Mouse (Mus musculus): ENCODE results near the gene Eps8. TPM values are rescaled to one million over a fixed set of nuclear protein-coding genes. Genes with fewer than 3 reads are reported as not detected.
A peak's percentile ranks its signal among the peaks of the same experiment; 100 is the strongest.

Gene Eps8
- total RNA-seq, 1 experiment from 2014 or later = 19.9 TPM

DNA sequence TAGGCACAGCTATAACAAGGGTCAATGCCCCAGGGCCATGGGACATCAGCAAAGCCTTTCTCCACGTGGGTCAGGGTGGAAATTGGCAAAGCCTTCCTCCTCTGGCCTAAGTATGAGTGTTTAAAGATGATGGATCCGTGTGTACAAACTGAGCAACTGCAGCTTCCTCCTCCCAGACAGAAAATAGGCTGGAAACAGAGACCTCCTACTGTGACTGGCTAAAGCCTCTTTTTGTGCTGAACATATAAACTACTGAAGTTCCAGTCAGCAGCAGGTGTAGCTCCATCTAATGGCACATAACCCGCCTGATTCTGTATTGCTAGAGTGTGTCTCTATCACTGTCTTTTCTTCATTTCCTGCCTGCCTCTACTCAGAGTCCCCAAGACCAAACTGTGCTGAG is 13.7 kb upstream of the Eps8 start:
- no peak for ATAC-seq (ENCODE audit: extremely low read depth, insufficient number of reproducible peaks, low FRiP score, poor library complexity, severe bottlenecking)

DNA sequence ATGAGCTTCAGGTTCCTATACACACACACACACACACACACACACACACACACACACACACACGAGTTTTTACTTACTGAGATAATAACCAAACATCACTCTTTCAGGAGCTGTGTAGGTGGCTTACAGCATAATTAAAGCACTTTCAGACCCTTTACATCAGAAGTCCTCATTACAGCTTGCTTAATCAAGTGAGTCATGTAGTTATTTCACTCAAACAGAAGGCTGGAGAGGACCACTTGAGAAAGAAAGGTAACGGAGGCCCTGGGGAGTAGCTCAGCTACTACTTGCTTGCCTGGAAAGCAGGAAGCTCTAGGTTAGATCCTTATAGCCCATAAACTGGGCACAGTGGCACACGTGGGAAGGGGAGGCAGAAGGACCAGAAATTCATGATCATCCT is 13.0 kb upstream of the Eps8 start:
- no peak for ATAC-seq (ENCODE audit: extremely low read depth, insufficient number of reproducible peaks, low FRiP score, poor library complexity, severe bottlenecking)

DNA sequence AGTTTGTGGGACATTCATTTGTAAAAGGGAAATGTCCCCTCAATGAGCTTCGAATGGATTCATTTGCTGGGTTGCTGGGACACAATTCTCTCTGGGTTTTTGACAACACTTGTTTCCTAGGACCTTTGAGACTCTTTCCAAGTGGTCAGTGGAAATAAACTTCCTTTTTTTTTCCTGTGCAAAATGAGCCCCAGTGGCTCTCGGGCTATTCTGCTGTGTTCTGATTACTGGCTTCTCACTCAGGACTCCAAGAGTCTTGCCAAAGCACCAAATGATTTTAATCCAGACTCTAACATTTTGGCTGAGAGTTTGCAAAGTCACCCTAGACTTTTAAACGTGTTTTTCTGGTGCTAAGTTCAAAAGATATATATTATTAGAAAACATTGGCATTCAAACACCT is 10.3 kb upstream of the Eps8 start:
- ATAC-seq (ENCODE audit: extremely low read depth, insufficient number of reproducible peaks, low FRiP score, poor library complexity, severe bottlenecking) = no peak

DNA sequence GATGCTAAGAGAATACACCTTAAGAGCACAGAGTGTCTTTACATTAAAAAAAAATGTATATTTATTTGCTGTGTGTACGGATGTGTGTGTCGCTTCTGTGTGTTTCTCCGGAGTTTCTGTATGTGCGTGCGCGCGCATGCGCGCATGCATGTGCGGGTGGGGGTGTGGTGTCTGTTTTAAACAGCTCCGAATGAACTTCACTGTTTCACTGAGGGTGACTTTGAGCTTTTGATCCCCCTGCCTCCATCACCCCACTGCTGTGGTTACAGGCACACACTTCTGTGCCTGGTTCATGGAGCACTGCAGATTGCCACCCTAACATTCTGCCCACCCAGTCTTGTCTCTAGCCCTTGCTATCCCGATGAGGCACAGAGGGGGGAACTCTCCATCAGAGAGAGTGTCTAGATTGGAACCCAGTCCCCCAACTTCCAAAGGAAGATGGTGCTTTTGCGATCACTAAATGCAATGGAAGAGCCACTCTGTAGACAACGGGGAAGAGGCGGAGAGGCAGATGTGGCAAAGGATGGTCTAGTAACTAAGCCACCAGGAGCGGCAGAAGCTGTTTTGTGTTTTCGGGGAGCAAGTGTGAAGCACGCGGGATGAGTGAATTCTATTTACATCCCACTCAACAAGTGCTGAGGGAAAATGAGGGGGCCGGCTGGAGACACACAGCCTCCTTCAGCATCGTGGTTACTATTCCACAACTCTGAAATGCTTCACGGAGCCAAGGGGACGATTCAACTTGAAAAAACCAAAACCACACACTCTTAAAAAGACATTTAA is 7.1 kb upstream of the Eps8 start:
- ATAC-seq (ENCODE audit: extremely low read depth, insufficient number of reproducible peaks, low FRiP score, poor library complexity, severe bottlenecking) = no peak

DNA sequence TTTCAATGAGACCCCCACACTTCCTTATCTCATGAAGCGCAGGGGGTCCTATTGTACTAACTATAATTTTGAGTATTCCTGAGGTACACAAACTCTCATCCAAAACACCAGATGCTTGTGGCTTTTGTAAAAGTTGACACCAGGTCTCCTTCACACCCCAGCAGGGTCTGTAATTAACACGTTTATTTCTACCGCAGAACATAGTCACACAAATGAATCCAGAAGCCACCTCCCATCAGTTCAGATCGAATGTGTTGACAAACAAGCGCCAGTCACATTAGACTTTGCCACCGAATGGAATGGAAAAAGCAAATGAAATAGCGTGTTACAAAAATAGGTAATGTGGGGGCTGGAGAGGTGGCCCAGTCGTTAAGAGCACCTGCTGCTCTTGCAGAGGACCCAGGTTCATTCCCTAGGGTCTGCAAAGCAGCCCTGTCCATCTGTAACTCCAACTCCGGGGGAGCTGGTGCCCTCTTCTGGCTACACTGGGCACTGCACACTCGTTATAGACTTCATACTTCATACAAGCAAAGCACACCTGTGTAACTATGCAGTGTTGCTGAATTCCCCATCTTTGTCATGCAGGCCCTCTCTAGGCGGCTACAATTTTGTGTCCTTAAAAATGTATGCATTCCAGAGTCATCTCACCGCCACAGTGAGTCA is 3.9 kb upstream of the Eps8 start:
- no peak for ATAC-seq (ENCODE audit: extremely low read depth, insufficient number of reproducible peaks, low FRiP score, poor library complexity, severe bottlenecking)

DNA sequence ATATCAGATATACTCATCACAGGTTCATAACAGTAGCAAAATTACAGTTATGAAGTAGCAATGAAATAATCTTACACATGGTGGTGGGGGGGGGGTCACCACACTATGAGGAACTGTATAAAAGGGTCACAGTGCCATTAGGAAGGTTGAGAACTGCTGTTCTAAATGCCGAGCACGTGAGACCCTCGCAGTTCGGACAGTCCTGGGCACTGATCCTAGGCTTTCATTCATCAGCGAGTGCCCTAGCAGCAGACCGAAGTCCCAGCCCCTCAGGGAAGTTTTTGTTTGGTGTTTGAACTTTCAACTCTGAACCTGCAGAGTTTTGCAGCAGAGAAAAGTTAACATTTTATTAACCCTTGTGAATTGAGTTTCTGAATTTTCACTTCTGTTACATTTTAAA is 2.5 kb upstream of the Eps8 start:
- ATAC-seq (ENCODE audit: extremely low read depth, insufficient number of reproducible peaks, low FRiP score, poor library complexity, severe bottlenecking) = no peak

DNA sequence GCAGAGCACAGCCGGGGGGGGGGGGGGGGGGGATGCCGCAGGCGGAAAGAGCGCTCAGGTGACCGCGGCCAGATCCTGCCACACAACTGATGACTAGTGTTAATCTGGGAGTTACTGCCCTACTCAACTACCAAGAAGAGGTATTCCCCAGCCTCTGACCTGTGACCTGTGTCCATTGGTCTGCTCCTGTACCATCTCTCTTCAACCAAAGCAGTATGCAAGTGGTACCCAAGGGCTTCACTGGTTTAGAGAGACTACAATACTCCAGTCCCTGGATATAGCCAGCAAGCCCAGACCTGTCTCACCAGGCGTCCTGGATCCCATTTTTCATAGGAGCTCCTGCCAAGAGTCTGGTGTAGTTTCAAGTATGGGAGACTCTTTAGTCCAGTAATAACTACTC is 5.1 kb downstream of the Eps8 start:
- peak; percentile 28; the same call in 1 of the 2 replicates for ATAC-seq (ENCODE audit: extremely low read depth, insufficient number of reproducible peaks, low FRiP score, poor library complexity, severe bottlenecking)

DNA sequence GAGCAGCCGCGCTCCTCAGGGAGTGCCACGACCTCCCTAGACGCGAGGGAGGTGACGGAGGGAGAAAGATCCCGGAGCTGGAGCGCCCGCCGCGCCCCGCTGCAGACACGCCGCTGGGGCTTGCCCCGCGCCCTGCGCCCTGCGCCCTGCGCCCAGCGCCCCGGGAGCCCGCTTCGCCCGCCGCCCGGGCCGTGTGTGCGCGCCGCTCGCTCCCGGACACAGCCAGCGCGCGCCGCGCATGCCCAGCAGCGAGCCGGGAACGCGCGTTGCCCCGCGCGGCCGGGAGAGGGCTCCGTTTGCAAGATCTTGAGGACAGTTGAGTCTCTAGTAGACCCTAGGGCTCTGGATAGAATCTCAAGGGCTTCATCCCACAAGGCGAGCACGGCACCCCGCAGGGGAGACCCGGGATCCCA is 5.6 kb downstream of the Eps8 start:
- ATAC-seq (ENCODE audit: extremely low read depth, insufficient number of reproducible peaks, low FRiP score, poor library complexity, severe bottlenecking) = peak; percentile 49

DNA sequence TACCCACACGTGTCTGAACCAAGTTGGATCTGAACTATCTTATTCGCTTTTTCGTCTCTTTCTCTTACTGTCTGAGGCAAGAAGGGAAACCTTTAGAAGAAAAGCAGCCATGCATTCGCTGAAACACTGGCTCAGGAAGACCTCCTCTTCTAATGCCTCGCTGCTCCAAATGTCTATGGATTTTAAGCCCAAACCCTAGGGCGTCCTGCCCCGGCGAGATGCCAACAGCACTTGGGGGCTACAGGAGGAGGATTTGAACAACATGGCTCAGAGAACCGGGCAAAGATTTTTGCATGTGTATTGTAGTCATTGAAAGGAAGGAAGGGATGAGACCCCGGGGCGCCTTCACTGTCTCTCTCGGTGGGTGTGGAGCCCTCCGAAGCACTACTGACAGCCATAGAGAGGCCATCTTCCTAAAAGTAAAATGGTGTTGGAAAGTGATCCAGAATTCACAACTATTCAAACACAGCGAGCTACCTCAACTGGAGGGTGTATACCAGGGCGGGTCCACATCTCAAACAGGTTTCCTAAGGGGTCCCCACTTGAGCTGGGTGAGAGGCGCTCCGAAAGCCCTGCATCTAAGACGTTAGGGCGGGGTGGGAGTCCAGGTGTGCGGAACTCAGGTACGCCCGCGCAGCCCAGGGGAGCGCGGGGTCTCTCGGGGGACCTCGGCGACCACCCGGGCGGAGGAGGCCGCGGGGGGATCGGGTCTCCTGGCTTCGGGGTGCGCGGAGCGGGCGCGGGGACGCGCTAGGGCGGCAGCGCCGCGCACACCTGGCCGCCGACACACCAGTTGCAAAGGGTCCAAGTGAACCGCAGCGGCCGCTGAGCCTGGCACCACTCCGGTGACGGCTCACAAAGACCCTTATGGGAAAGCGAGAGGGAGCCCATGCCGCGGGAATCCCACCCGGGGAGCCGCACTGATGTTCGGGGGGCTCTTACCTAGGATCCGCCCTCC is 6.3 kb downstream of the Eps8 start:
- ATAC-seq (ENCODE audit: extremely low read depth, insufficient number of reproducible peaks, low FRiP score, poor library complexity, severe bottlenecking) = peak; percentile 1; the same call in 1 of the 2 replicates

DNA sequence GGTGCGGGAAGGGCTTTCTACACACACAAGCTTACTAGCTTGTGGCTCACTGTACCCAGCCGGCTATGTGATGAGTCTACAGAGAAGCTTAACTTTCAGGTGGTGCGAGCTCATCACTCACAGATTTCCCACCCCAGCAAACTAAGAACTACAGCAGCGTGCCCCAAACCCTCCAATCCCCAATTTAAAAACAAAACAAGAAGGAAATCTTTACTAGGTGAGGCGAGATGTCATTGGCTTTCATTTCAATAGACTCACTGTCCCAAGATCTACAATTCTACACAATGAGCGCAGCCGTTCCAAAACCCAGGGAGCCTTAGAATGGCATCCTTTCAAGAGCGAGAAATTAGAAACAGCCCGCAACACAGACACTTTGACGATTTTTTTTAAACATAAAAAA is 7.0 kb downstream of the Eps8 start:
- no peak for ATAC-seq (ENCODE audit: extremely low read depth, insufficient number of reproducible peaks, low FRiP score, poor library complexity, severe bottlenecking)

DNA sequence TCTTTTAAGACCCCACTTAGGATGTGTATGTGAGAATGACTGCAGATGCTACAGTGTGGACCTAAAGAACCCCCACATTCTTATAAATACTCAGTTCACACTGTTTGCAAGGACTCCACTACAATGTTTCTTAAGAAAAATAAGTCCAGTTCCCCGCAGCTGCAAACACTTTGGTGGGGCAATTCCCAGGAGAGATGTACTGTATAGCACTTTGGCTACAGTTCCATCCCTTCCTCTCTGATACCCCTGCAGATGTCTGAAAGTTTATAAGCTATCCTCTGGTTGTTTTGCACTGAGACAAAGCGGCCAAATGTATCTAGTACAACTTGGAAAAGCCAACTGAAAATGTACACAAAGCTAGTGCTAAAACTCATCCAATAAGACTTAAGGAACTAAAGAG is 8.0 kb downstream of the Eps8 start:
- ATAC-seq (ENCODE audit: extremely low read depth, insufficient number of reproducible peaks, low FRiP score, poor library complexity, severe bottlenecking) = no peak

DNA sequence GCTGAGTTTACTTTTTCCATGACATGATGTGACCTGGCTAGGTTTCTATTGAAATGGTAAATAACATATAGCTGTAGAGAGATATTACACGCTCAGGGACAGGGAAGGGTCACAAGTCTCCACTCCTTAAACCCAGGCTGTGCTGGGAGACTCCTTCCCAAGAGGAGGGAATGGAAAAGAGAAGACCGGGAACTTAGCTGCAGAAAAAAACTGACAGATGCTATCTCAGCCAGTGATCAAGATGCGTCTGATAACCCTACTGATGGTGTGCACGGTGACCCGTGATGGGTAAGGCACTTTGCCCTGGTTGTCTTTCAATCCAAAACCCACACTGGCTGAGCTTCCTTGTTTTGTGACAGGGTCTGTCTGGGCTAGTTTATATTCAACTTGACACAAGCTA is 9.8 kb downstream of the Eps8 start:
- no peak for ATAC-seq (ENCODE audit: extremely low read depth, insufficient number of reproducible peaks, low FRiP score, poor library complexity, severe bottlenecking)

DNA sequence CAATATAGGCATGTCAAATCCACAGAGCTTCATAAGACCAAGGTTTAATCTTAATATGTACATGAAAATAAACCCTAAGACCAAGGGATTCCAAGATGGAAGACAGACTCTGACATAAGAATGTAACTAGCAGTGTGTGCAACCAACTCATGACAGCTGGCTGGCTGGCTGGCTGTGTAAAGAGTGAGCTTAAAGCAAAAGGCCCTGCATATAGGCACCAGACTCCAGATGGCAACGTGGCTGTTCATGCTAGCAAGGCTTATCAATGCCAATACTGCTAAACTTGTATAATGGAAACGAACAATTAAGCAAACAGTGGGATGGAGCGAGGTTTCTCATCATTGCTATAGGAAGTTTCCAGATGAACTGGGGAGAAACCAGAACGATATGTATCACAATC is 10.9 kb downstream of the Eps8 start:
- ATAC-seq (ENCODE audit: extremely low read depth, insufficient number of reproducible peaks, low FRiP score, poor library complexity, severe bottlenecking) = no peak

DNA sequence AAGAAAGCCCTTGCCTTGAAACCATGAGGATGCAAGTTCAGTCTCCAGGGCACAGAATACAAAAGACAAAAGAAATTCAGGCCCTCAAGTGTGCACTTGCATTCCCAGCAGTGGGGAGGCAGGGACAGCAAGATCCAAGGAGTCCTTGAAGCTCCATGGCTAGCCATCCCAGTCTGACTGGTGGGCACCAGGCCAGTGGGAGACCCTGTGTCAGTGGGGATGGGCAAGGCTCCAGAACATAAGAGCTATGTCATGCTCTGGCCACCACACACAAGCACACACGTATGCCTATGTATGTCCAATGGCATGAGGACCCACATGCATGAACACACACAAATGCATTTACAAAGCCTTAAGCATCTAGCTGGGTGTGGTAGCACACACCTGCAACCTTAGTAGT is 13.0 kb downstream of the Eps8 start:
- ATAC-seq (ENCODE audit: extremely low read depth, insufficient number of reproducible peaks, low FRiP score, poor library complexity, severe bottlenecking) = no peak

DNA sequence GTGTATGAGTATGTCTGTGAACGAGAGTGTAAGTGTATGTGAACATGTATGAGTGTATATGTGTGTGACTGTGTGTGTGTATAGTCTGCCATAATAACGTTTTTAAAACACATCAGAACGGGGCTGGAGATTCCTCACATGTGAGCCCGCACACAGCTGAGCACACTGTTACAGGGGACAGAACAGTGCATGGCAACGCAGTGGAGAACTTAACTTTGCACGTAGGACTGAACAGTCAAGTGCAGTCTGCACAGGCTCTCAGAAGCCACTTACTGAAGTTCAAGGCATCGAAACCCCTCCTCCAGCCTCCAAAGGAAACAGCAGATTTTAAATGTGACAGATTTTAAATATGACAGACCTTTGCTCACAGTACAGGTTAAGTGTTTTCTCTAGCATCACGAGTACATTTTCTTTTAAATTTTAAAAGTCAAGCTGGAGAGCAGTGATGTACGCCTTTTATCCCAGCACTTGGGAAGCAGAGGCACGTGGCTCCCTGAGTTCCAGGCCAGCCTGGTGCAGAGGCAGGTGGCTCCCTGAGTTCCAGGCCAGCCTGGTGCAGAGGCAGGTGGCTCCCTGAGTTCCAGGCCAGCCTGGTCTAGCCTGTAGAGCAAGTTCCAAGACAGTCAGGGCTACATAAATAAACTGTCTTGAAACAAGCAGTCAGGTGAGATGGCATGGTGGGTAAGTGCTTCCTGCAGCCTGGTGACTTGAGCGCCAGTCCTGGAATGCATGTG is 15.7 kb downstream of the Eps8 start:
- ATAC-seq (ENCODE audit: extremely low read depth, insufficient number of reproducible peaks, low FRiP score, poor library complexity, severe bottlenecking) = no peak

DNA sequence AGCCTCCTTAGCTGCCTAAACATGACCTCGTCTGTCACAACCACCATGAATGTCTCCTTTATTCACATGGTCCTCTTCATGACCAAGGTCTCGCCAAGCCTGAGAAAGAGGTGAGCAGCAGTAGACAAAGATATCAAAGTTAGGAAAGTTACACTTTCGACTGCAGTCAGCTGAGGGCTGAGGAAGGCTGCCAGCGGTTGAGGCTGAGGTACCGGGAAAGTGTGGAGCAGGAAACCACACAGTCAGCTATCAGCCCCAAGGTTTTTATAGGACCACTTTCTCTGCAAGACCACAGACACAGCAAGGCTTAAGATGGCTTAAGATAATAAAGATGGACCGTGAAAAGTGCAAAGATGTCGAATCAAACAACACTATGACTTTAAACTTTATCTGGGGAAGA is 17.2 kb downstream of the Eps8 start:
- no peak for ATAC-seq (ENCODE audit: extremely low read depth, insufficient number of reproducible peaks, low FRiP score, poor library complexity, severe bottlenecking)

DNA sequence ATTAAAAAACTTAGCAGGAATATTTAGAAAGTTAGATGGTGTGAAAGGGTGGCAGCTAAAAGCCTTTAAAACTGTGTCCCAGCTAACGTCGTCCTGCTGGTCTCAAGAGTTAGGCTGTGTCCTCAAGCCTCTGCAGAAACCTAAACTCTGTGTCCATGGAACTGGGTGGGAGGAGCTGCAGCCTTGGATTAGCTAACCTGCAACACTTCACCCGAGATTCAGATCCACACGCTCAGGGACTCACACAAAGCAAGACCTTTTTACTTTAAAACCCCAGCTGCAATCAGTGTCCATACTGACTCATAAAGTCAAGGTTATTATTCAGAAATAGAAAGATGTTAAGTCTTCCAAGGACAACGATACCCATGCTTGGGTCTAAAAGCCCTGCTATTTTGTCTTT is 18.5 kb downstream of the Eps8 start:
- no peak for ATAC-seq (ENCODE audit: extremely low read depth, insufficient number of reproducible peaks, low FRiP score, poor library complexity, severe bottlenecking)

DNA sequence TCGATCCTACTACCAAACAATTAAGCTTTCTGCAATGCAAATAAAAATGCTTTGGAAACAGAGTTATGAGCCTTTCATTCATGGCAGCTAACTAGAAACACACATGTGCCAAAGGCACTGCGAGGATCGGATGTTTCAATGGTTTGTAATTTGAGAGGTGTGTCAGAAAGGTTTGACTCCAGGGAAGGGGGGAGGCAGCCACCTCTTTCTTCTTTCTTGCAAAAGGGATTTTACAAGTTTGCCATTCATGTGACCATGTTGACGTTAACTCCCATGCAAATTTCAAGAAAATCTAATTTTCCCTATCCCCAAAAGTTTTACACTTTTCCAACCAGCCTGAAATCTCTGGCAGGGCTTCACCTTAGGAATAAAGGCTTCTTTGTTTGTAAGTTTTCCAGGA is 21.1 kb downstream of the Eps8 start:
- ATAC-seq (ENCODE audit: extremely low read depth, insufficient number of reproducible peaks, low FRiP score, poor library complexity, severe bottlenecking) = no peak

DNA sequence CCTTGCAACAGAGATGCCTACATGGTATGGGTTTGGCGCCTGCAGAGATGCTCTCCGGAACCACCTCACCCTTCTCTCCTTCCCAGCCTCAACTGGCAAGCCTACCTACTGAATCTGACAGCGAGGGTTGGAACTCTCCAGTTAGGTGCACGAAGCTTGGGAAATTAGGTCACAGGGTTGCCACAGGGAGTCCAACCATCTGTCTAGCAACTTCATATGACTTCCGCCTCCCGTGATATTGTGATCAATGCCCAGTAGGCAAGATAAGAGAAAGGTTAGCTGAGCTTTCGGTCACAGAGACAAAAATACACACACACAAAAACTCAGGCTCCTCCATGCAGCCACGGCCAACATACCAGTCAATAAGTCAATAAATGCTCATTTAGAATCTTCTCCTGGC is 21.6 kb downstream of the Eps8 start:
- no peak for ATAC-seq (ENCODE audit: extremely low read depth, insufficient number of reproducible peaks, low FRiP score, poor library complexity, severe bottlenecking)

Data from neutrophil, adult 5-6 weeks (primary cell).